Mouse (Mus musculus) ovary, adult 18-20 months (tissue): ENCODE results near the gene 9630041A04Rik.

Experiments
- DNase-seq: peaks from one replicate; pipeline ENCODE4 v3.0.0; 2022; ENCODE audit warnings: low spot score, mixed read lengths

Gene 9630041A04Rik

DNA sequence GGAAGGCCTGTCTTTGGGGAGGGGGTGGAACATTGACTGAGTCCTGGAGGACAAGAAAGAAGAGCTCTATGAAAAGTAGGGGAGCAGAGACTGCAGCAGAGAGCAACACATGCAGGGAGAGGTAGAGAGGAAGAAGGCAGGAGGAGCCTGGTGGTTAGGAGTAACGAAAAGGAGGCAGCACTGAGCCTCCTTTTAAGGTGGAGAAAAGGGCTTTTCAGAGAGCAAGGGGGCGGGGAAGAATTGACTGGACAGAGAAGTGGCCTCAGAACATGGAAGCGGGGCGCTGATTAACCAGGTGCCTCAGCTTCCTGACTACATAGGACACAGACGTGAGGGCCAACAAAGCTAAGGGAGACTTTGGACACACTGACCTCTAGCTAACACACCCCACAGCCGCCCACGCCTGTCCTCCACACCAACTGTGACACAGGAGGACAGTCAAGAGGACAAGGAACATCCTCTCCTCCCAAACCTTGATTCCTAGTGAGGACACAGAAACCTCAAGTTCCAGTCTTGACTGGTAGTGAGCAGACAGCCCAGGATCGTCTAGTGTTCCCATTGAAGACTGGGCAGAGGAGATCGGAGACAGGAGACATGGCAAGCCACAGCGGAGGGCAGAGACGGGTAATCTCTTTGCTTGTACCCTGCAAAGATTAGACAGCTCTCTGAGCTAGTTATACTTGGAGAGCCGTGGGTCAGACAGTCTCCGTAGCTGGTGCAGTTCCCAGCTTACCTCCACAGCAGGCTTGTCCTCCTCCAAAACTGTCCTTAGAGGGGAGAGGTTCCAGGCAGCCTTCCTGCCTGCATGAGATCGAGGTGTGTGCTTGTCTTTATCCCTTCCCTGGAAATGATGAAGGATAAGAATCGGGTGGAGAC lies at the start of gene 9630041A04Rik:
9630041A04Rik (plus strand) TSS at position 246 of the 876 bp plus-strand sequence.
- no peak for DNase-seq

DNA sequence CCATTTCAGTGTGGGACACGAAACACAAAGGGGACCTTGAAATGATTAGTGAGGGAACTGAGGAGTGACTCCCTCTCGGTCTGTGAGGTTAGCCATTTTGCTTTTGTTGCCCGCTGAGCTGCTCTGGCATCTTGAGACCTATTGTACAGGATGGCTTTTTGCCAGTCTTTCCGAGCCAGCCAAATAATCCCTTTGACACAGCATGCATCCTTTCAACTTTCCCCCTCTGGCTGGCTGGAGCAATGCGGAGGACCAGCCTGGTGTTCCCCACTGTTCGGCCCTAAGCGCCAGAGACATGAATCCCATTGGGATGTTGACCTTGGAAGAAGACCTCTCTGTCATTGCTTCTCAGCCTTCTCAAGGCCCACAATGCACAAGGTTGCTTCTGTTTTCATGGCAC lies 37.7 kb upstream of the 9630041A04Rik start:
- no peak for DNase-seq

DNA sequence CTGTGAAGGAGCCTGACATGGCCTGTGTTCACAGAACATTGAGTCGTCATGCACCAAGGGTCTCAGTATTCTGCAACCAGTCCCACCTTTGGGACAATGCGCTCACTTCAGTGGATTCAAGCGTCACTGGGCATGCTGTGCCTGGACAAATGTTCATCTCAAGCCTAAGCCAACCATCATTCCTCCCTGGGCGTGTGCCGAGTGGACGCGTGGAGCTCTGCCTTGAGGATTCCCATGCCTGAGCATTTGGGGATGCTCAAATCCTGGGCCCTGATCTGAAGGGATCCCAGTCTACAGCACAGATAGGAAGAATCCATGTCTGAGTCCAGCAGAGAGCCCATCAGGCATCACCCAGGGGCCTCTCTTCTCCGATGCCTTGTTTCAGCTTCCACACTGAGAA lies 36.0 kb upstream of the 9630041A04Rik start:
- no peak for DNase-seq

DNA sequence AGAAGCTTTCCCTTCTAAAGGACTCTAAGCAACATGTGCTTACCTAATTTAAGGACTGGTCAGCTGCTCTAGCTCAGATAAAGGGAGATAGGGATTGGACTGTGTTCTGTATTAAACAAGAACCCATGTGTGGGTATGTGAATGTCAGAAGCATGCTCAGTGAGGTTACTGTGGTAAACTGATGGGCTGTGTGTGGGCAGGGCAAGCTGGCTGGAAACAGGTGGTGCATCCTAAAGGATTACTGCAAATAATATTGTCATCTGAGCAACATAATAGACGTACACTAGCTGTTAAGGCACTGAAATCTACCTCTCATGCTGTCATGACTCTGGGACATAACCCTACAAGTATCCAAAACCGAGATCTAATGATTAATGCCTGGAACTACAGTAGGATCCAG lies 28.0 kb upstream of the 9630041A04Rik start:
- no peak for DNase-seq

DNA sequence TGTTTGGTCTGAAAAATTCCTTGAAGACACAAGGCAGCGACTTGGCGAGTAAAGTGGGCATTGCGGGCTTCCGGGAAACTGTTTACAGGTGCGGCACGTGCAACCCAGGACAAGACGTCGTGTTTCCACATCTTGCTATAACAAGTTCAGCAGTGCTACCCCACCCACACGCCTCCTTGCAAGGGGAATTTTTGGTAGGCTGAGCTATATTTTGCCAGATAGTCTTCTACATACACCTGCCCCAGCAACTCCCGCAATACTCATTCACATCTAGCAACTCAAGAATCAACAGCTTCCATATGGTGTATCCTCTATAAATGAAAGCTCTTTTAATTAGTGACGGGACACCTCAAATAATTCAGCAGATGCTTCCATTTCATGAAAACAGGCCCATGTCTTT lies 20.5 kb upstream of the 9630041A04Rik start:
- no peak for DNase-seq

DNA sequence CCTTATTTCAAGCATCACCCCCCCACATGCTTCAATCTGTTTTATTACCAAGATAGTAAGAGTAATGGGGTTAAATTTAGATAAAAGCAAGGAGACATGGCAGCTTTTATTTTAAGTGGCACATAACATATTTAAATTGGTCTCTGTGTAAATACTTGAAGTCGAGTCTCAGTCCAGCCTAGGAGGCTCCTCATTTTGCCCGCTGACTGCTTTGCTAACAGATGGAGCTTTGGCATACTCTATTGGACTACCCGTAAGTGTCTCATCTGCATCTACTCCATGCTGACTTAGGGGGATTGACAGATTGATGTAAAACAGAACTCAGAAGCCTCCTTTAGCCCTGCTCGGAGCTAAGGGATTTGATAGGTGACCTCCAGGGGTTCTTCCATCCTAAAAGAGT lies 17.7 kb upstream of the 9630041A04Rik start:
- DNase-seq, result no peak

DNA sequence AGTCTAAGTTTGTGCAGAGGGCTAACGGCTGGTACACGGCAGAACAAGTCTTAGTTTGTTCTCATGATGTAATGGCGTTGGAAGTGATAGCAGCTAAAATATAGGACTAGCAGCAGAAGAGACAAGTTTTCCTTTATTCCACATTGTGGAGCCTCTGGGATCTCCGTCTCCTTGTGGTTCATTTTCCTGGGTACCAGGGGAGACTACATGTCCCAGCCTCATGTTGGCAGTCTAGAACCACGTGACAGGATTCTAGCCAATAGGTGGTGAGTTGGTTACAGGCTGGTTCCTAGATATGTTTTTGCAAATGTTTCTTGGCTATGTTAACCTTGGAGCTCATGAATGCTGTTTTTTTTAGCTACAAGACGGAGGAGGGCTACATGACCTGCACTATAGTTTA lies 15.9 kb upstream of the 9630041A04Rik start:
- DNase-seq, result no peak

DNA sequence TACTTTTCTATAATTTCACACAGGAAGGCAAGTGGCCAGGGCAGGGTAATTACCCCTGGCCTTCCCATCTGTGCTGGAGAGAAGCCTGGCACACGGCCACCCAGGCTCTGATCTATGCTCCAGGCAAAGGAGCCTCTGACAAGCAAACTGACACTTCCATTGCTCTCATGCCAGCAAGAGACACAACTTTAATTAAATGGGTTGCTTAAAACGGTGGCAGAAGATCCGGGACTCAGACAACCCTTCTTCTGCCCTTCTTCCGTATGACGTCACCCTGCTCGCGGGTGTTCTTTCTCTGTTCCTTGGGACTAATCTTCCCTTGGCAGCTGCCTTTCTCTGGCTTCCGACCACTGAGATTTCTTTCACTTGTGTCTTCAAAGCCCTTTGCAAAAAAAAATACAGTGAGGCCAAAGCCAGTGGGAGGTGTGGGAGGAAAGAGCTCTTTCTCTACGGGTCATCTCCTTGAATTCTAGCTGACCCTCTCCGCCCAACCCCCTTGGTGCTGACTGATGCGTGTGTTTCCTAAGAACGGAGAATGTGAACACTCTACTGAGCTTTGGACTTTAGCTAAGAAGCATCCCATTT lies 932 bp downstream of the 9630041A04Rik start:
- DNase-seq, result peak; percentile 42

DNA sequence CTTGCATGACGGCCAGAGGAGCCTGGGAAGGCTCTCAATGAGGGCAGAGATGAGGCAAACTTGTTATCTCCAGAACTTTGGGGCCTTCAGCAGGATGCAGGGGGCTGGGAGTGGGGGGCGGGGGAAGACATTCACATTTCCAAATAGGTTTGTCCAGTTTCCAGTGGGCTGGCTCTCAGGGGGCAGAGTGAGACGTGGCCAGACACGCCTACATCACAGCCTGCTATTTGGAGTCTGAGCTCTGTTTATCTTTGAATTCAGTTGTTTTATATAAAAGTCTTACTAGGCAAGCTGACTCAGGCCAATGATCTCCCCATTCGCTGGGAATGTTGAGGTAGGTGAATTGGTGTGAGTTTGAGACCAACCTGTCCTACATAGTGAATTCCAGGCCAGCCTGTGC lies 1.5 kb downstream of the 9630041A04Rik start:
- no peak for DNase-seq

DNA sequence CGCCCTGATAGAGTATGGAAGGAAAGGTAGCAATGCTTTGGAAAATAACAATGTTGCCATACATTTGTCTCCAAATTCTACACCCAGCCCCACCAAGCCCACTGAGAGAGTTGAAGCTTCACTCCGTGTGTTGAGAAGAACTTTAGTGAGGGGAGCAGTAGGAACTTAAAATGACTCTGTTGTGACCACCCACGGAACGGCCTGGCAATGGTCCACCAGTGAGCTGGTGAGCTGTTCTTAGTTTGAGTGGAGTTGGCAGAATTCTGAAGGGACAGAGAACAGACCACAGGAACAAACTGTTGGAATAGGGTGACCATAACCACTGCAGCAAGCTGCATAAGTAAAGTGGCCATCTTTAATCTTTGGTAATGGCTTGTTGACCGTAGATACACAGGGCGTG lies 7.0 kb downstream of the 9630041A04Rik start:
- DNase-seq, result no peak

DNA sequence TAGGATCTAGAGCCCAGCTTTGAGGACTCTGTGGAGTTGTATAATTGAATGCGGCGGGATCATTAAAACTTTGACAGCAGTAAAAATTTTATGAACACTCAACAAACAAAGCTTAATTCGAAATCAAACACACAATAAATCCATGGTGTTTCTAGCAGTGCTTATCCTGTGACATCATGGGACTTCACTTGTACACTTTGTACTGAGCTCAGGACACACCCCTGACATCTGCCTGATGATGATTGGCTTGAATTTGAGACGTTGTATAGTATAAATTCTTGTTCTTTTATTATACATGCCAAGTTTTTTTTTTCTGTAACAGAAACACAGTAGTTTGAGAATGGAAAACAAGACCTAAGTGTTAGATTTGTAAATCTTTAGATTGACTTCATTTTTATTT lies 8.4 kb downstream of the 9630041A04Rik start:
- DNase-seq, result no peak

DNA sequence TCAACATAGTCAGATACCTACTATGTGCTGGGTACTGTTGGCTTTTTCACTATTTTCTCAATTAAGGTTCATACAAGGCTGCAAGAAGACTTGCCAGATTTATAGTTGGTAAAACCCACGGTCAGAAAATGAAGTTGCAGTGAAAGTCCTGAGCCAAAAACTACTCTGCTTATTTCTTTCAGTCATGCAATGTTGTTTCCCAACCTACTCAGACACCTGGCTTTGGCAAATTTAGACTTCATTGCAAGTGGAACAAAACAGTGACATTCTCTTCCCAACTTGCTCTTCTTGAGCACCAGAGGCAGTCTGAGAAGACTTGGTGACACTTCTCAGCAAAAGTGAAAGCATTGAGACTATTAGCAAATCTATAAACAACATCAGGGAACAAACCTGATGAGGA lies 13.7 kb downstream of the 9630041A04Rik start:
- DNase-seq, result no peak

DNA sequence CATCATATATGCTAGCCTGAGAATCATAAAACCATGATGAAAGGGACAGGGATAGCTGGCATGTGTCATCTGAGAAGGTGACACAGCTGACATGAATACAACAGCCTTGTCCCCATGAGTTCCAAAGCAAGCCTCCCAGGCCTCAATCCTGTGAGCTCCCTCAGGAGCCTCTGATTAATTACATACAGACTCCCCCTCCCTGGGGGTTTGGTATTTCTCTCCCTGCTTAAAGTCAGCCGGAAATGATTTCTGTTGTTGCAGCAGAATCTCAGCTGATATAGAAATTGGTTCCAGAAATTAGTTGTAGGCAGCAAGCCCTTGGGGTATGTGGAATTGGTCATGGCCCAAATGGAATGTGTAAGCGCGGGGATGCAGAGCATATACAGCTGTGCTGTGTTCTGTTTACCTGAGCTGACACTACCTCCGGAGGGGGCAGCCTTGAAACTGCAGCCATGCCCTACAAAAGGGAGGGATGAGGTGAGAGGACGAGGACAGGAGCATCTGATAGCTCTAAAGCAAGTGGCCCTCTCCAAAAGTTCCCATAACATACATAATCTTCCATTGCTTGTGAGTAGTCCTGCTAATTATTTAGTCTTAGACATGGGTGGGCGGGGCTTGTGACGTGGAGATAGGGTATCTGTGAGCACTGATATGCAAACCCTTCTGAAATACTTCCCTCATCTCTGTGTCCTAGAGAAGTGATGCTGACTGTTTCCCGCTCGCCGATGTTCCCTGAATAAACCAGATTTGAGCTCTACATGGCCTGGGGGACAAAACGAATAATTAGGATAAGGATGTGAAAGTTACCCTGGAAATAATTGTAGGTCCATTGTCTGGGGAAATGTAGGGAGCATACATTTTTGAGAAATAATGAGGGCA lies 15.7 kb downstream of the 9630041A04Rik start:
- DNase-seq, result no peak

DNA sequence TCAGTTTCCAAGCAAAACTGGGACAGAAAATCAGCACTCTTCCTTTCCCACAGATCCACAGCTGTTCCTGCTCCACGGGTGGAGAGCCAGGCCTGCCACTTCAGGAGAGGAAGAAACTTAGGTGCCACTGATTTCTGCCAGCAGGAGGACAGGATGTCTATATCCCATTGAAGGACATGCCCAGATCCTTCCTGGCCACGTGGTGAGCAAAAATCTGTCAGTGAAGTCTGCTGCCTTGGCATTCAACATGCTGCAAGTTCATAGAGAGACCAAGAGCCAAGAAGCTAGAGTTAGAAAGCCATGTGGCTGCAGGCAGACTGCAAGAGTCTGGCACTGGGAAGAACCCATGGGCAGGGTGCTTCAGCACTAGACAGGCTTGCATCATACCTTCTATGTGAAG lies 21.7 kb downstream of the 9630041A04Rik start:
- DNase-seq, result no peak

DNA sequence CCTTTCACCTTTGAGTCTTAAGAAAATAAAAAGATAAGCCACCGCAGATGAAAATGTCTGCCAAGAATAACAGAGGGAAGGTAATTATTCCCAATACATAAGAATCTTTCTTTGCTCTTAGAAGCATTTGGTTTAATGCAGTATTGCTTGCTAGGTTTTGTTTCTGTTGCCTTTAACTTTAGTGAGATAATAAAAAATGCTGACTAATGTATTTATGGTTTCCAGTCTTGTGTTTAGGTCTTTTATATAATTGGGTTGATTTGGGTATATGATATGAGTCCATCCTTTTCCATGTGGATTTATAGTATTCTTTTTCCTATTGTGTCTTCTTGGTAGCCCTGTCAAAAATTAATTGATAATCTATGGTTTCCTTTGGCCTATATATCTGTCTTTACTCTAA lies 36.2 kb downstream of the 9630041A04Rik start:
- DNase-seq, result no peak

DNA sequence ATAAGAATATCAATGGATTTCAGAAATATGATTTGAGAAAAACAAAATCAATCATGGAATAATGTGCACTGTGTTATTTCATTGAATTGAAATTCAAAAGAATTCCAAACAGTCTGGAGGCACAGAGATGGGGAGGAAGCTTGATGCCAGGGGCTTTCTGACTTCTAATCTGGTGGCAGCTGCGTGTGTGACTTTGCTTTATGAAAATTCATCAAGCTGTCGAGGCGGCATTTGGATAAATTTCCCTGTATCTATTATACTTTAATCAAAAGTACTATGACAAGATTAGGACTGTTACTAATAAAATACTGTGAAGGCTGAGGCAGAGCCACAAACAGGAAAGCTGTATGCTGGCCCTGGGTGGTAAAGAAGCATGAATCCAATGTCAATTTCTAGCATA lies 41.8 kb downstream of the 9630041A04Rik start:
- DNase-seq, result no peak

DNA sequence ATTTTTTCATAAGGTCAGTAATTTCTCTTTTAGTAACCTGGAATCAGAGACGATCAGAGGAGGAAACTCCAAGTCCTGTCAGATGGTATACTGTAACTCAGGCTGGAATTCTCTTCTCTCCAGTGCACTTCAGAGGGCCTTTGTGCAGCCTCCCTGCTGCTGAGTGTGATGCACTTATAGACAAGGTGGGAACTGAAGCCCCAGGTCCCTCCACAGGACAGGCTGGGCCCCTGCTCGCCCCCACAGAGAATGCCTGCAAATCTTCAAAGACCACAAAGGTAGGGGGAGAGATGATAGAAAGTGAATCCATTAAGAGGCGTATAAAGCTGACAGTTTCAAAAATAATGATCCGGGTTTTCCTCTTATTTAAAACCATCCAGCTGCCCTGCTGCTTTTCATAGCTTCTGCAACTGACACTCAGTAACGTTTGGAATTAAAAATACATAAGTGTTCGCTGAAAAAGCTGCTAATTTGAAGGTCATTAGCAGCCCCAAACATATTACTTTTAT lies 46.2 kb downstream of the 9630041A04Rik start:
- no peak for DNase-seq

DNA sequence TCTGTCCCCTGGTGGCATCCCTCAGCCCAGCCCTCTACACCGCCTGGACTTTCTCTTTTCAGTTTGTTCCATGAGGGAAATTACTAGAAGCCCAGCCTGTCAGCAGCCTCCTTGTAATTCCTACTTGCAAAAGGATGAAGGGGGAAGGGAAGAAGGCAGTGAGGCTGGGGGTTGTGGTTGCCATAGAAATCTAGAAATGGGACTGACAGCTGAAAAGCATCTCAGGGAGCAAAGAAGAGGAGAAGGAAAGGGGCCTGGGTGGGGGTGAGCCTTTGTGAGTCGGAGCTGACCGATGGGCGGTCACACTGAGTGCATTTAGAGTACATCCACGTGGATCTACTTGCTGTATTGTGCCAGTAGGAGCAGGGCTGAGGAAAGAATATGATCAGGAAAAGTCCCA lies 47.2 kb downstream of the 9630041A04Rik start:
- DNase-seq, result no peak

DNA sequence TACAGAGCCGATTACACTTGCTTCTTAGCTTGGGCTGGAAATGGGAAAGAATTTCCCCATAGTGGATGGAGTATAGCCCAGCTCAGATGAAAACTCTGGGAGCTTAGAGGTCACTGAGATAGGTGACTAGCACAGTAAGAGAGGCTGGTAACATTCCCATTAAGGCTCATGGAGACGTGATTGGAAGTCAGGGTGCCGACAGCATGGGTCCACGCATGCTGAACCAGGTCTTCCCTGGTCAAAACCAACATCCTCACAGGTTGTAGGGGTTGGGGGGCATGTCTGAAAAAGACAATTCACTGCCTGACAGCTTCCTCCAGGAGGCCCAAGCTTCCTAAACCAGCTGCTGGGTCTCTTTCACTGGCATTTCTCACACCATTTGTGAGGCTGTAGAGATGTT lies 47.9 kb downstream of the 9630041A04Rik start:
- DNase-seq, result no peak

DNA sequence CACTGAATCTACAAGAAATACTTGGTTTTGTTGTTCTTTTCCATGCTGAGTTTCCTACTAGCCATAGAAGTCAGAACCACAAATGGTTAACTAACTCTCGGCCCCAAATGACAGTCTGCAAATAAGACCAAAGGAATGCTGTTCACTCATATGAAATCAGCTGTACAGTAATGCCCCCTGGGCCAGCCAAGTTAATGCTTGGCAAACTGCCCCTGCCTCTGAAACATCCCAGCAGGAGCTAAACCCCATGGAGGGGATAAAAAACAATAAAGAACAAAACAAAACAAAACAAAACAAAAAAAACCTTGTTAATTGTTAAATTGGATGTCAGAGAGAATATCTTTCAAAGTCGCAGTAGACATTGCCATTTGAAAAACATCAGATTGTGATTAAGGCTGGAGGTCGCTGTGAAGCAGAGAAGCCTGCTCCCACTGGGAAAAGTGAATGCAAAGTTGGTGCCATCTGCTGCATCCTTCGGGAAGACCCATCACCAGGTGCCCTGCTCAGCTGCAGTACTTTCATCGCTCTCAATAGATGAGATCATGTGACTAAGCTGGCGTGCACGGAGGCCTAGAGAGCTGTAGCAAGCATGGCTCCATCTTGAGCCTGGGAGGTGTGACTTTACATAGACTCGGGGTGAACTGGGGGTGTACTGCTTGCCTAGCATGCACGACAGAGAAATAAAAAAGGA lies 49.7 kb downstream of the 9630041A04Rik start:
- no peak for DNase-seq

DNA sequence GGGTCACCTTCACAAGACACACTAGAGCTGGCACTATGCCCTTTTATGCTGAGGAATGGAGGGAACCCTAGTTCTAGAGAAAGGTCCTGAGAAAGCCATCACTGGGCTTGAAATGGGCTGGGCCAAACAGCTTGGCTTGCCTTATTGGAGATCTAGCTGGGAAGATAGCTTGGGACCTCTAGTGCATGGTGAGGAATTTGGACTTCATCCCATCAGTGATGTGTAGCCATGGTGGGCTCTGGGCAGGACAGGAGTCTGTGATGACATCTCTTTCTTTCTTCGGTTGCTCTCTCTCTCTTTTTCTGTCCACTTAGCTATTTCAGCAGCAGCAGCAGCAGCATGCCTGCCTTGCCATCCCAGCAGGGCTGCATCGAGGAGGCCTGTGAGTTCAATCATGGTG lies 53.4 kb downstream of the 9630041A04Rik start:
- DNase-seq, result no peak

DNA sequence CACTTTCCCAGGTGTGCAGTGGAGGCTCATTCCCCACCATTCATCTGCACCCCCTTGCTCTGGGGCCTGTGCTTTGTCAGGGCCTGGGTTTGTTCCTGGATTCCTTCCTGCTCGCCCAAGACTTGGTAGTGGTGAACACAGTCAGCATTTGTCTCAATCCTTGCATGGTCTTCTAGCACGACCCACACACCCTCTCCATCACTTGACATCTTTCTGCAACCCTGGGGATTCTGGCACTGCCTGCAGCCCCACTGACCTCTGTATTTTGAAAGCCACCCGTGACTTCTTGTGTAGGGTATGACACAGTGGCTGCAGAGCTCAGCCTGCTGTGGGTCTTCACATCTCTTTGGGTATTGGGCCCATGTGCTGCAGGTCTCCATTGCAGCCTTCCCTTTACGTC lies 57.1 kb downstream of the 9630041A04Rik start:
- DNase-seq, result no peak
